Mouse (Mus musculus): Measurements from ENCODE around the gene Scgb1a1.

DNA sequence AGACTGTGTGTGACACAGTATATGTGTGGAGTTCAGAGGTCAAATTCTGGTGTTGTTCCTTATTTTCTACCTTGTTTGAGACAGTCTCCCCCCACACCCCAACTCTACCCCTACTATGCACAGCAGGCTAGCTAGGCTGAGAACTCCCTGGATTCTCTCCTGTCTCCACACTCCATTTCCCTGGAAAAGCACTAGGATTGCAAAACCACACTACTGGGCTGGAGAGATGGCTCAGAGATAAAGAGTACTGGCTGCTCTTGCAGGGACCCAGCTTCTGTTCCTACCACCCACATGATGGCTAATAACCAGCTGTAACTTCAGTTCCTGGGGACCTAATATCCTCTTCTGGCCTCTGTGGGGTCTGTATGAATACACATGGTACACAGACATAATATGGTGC, 30.1 kb downstream of the Scgb1a1 start:
- TF ChIP-seq GATA1 (IDR thresholded peaks at IDR 0.05; ENCODE audit: borderline replicate concordance, low read length), result no peak
- TF ChIP-seq FLI1 (IDR thresholded peaks at IDR 0.05; ENCODE audit: low read length), result no peak
